Mouse (Mus musculus): ENCODE data around the gene Pkn3. TPM values are rescaled to one million over a fixed set of nuclear protein-coding genes. Genes with fewer than 3 reads are reported as not detected.

Pkn3 gene
- polyA plus RNA-seq (2015; fragmentation: Nextera tagmentation; extraction: Ambion mirVana): 13.5 and 15.9 TPM in 2 replicates

GRCm38 (mm10) chr2:30077502-30078348 lies at the start of gene Pkn3:
Gene Pkn3 (plus strand): TSS chr2:30077684.
- H3K9ac ChIP-seq (replicated peaks; ENCODE audit: low read length): peak within 1 kb of the TSS; percentile 66
- H3K9me3 ChIP-seq (ENCODE audit: low read length): no peaks in the 10 kb centered on the region
- WGBS: 0% methylated on average over 53 of the region's 53 CpGs

GRCm38 (mm10) chr2:30032244-30032846 lies 45.1 kb upstream of the Pkn3 start:
- 62% methylated on average over 11 of the region's 11 CpGs for WGBS
- H3K36me3 ChIP-seq (ENCODE audit: insufficient read depth, low read length): peaks cover 57% of the 10 kb centered on the region
- H3K9ac ChIP-seq (replicated peaks; ENCODE audit: low read length): no peak overlapping the region
- no peak for ATAC-seq (ENCODE audit: low FRiP score, low TSS enrichment)
- no peak overlapping the region for H3K4me2 ChIP-seq (replicated peaks; ENCODE audit: low read depth, low read length)
- H3K4me1 ChIP-seq (ENCODE audit: insufficient read depth, low read length): no peaks in the 10 kb centered on the region
- no peak overlapping the region for H3K4me3 ChIP-seq (ENCODE audit: low read length)
- no peaks in the 10 kb centered on the region for H3K27me3 ChIP-seq (ENCODE audit: insufficient read depth, low read length)
- no peak overlapping the region for H3K27ac ChIP-seq (ENCODE audit: low read length)
- H3K9me3 ChIP-seq (ENCODE audit: low read length): no peaks in the 10 kb centered on the region

More at GRCm38 (mm10) chr2:30077502-30078348, at the start of gene Pkn3:
- Histone ChIP-seq H3K4me2 (replicated peaks; ENCODE audit: low read depth, low read length) (peak within 1 kb of the TSS; percentile 93), H3K27ac (ENCODE audit: low read length) (peak within 1 kb of the TSS; percentile 84), H3K36me3 (ENCODE audit: insufficient read depth, low read length) (peaks cover 12% of the 10 kb centered on the region), H3K4me1 (ENCODE audit: insufficient read depth, low read length) (peaks cover 14% of the 10 kb centered on the region), H3K27me3 (ENCODE audit: insufficient read depth, low read length) (no peaks in the 10 kb centered on the region), H3K4me3 (ENCODE audit: low read length) (peak within 1 kb of the TSS; percentile 63)
- ATAC-seq (ENCODE audit: low FRiP score, low TSS enrichment): peak; percentile 83

DNA sequence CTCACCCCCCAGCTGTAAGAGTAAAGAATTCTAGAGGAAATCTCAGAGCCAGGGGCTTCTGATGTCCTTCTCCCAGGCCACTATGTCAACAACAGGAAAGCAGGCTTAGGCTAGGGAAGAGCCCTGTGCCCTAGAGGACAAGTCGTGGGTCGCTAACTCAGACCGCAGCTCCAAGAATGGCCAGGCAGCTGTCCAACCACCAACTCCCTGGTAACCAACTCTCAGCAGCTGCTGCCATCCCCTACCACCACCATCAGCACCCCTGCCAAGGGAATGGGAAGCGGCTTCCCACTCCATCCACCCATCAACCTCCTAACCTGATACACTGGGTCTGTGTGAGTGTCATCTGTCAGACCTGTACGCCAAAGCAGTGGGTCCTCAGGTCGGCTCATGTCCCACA lies 44.5 kb upstream of the Pkn3 start:
- no peak for ATAC-seq (ENCODE audit: low FRiP score, low TSS enrichment)
- WGBS: 66% methylated on average over 6 of the region's 6 CpGs
- Histone ChIP-seq H3K27me3 (ENCODE audit: insufficient read depth, low read length) (no peaks in the 10 kb centered on the region), H3K36me3 (ENCODE audit: insufficient read depth, low read length) (peaks cover 51% of the 10 kb centered on the region), H3K4me1 (ENCODE audit: insufficient read depth, low read length) (no peaks in the 10 kb centered on the region), H3K9me3 (ENCODE audit: low read length) (no peaks in the 10 kb centered on the region), H3K4me2 (replicated peaks; ENCODE audit: low read depth, low read length) (no peak overlapping the region), H3K9ac (replicated peaks; ENCODE audit: low read length) (no peak overlapping the region), H3K27ac (ENCODE audit: low read length) (no peak overlapping the region), H3K4me3 (ENCODE audit: low read length) (no peak overlapping the region)

DNA sequence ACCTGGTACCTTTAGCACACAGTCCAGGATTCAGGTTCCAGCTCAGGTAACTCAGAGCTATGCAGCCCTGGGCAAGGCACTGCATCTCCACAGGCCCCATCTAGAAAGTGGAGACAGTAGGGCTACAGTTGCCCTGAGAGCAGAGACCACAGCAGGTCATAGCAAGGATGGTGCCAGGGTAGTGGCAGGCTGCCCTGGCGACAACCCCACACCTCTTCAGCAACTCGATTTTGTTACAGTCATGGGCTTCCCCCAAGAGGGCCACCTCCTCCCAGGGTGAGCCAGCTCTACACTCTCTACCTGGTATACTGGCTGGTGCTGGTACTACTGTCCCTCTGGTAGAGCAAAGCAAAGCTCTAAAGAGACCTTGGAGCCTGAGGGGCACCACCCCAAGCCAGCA lies 39.7 kb upstream of the Pkn3 start:
- 86% methylated on average over 2 of the region's 2 CpGs for WGBS
- no peak overlapping the region for H3K9ac ChIP-seq (replicated peaks; ENCODE audit: low read length)
- H3K27me3 ChIP-seq (ENCODE audit: insufficient read depth, low read length): no peaks in the 10 kb centered on the region
- H3K27ac ChIP-seq (ENCODE audit: low read length): no peak overlapping the region
- peaks cover 18% of the 10 kb centered on the region for H3K36me3 ChIP-seq (ENCODE audit: insufficient read depth, low read length)
- ATAC-seq (ENCODE audit: low FRiP score, low TSS enrichment): peak; percentile 33; the same call in 1 of the 2 replicates
- no peaks in the 10 kb centered on the region for H3K9me3 ChIP-seq (ENCODE audit: low read length)
- no peak overlapping the region for H3K4me3 ChIP-seq (ENCODE audit: low read length)
- no peaks in the 10 kb centered on the region; the same call in 1 of the 2 replicates for H3K4me1 ChIP-seq (ENCODE audit: insufficient read depth, low read length)
- H3K4me2 ChIP-seq (replicated peaks; ENCODE audit: low read depth, low read length): no peak overlapping the region

DNA sequence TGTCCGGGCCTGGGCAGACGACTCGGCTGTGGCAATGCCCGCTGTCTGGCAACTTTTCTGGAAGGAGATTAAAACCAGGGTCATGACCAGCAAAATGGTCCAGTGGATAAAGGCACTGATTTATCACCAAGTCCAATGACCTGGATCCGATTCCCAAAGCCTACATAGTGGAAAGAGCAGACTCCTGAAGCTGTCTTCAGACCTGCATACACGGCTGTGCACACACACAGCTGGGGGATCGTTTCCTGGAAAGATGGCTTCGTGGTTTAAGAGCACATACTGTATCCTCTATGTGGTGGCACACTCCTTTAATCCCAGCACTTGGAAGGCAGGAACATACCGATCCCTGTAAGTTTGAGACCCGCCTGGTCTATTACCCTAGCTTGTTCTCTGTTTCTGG lies 39.1 kb upstream of the Pkn3 start:
- Histone ChIP-seq H3K27ac (ENCODE audit: low read length) (0 out of 2 replicates have a peak overlapping the region, but pooled peaks have one; percentile 12), H3K9ac (replicated peaks; ENCODE audit: low read length) (no peak overlapping the region), H3K36me3 (ENCODE audit: insufficient read depth, low read length) (peaks cover 14% of the 10 kb centered on the region; the same call in 1 of the 2 replicates), H3K4me1 (ENCODE audit: insufficient read depth, low read length) (no peaks in the 10 kb centered on the region; the same call in 1 of the 2 replicates), H3K4me2 (replicated peaks; ENCODE audit: low read depth, low read length) (no peak overlapping the region), H3K9me3 (ENCODE audit: low read length) (no peaks in the 10 kb centered on the region), H3K4me3 (ENCODE audit: low read length) (no peak overlapping the region), H3K27me3 (ENCODE audit: insufficient read depth, low read length) (no peaks in the 10 kb centered on the region)
- peak; percentile 44; the same call in 1 of the 2 replicates for ATAC-seq (ENCODE audit: low FRiP score, low TSS enrichment)
- 53% methylated on average over 10 of the region's 10 CpGs for WGBS

DNA sequence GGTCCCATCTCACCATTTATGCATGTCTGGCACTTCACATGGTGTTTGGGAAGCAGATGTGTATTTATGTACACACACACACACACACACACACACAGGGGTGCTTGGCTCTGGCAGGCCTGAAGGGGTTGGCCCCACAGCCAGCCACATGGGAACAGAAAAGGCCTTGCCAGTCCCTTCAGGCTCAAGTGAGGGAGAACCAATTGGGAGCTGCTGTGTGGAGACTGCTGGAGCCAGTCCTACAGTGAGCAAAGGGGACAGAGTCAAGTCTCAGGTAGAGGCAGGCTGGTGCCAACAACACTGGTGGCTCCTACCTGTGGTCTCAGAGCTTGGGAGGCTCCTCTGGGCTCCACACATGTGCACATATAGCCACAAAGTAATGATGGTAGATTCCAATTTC lies 37.8 kb upstream of the Pkn3 start:
- Histone ChIP-seq H3K36me3 (ENCODE audit: insufficient read depth, low read length) (peaks cover 9% of the 10 kb centered on the region; the same call in 1 of the 2 replicates), H3K4me1 (ENCODE audit: insufficient read depth, low read length) (no peaks in the 10 kb centered on the region; the same call in 1 of the 2 replicates), H3K27ac (ENCODE audit: low read length) (no peak overlapping the region), H3K9ac (replicated peaks; ENCODE audit: low read length) (no peak overlapping the region), H3K9me3 (ENCODE audit: low read length) (no peaks in the 10 kb centered on the region), H3K4me3 (ENCODE audit: low read length) (no peak overlapping the region), H3K4me2 (replicated peaks; ENCODE audit: low read depth, low read length) (no peak overlapping the region), H3K27me3 (ENCODE audit: insufficient read depth, low read length) (no peaks in the 10 kb centered on the region)
- no peak for ATAC-seq (ENCODE audit: low FRiP score, low TSS enrichment)

- ATAC-seq (ENCODE audit: low FRiP score, low TSS enrichment): peak; percentile 55
- no peak overlapping the region for H3K27ac ChIP-seq (ENCODE audit: low read length)
- H3K9me3 ChIP-seq (ENCODE audit: low read length): no peaks in the 10 kb centered on the region
- no peak overlapping the region for H3K4me3 ChIP-seq (ENCODE audit: low read length)
- peaks cover 9% of the 10 kb centered on the region; the same call in 1 of the 2 replicates for H3K36me3 ChIP-seq (ENCODE audit: insufficient read depth, low read length)
- H3K27me3 ChIP-seq (ENCODE audit: insufficient read depth, low read length): no peaks in the 10 kb centered on the region
- H3K9ac ChIP-seq (replicated peaks; ENCODE audit: low read length): no peak overlapping the region
- no peaks in the 10 kb centered on the region; the same call in 1 of the 2 replicates for H3K4me1 ChIP-seq (ENCODE audit: insufficient read depth, low read length)
- no peak overlapping the region for H3K4me2 ChIP-seq (replicated peaks; ENCODE audit: low read depth, low read length)
- 9% methylated on average over 4 of the region's 4 CpGs for WGBS
These were observed 35.0 kb upstream of the Pkn3 start for GRCm38 (mm10) chr2:30042445-30042844.

DNA sequence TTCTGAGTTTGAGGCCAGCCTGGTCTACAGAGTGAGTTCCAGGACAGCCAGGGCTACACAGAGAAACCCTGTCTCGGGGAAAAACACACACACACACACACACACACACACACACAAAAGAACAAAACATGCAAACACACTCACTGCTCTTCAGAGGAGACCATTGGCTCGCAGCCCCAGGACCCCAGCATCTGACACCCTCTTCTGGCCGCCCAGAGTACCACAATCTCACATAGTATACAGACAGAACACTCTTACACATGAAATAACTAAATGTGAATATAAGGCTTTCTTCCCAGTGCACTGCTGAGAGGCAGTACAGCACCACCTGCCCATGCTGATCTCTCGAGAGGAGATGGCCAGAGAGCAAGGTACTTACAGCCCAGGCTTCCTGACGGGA lies 32.9 kb upstream of the Pkn3 start:
- WGBS: 92% methylated on average over 5 of the region's 5 CpGs
- ATAC-seq (ENCODE audit: low FRiP score, low TSS enrichment): no peak
- Histone ChIP-seq H3K4me3 (ENCODE audit: low read length) (no peak overlapping the region), H3K4me1 (ENCODE audit: insufficient read depth, low read length) (0 out of 2 replicates have a peak, but pooled peaks cover 3% of the 10 kb centered on the region), H3K36me3 (ENCODE audit: insufficient read depth, low read length) (peaks cover 6% of the 10 kb centered on the region; the same call in 1 of the 2 replicates), H3K4me2 (replicated peaks; ENCODE audit: low read depth, low read length) (no peak overlapping the region), H3K9ac (replicated peaks; ENCODE audit: low read length) (no peak overlapping the region), H3K9me3 (ENCODE audit: low read length) (no peaks in the 10 kb centered on the region), H3K27ac (ENCODE audit: low read length) (no peak overlapping the region), H3K27me3 (ENCODE audit: insufficient read depth, low read length) (no peaks in the 10 kb centered on the region)

DNA sequence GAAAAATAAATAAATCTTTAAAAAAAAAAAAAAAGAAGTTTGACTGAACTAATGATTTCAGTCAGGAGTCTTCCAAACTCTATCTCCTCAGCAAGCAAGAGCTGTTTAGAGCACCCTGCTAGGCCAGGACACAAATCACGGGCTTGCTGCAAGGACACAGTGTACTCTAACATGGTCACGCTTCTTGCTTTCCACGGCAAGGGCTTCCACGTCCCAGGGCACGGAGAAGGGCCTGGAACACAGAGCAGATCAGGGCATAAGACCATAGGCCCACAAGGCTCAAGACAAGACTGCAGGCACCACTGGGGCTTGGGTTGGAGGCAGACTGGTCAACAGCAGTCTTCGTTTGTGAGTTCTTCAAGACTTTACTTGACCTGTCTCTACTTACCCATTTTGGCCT lies 30.4 kb upstream of the Pkn3 start:
- 0 out of 2 replicates have a peak, but pooled peaks cover 3% of the 10 kb centered on the region for H3K4me1 ChIP-seq (ENCODE audit: insufficient read depth, low read length)
- H3K27ac ChIP-seq (ENCODE audit: low read length): no peak overlapping the region
- 90% methylated on average over 6 of the region's 6 CpGs for WGBS
- no peak overlapping the region for H3K4me3 ChIP-seq (ENCODE audit: low read length)
- H3K4me2 ChIP-seq (replicated peaks; ENCODE audit: low read depth, low read length): no peak overlapping the region
- ATAC-seq (ENCODE audit: low FRiP score, low TSS enrichment): no peak
- H3K9ac ChIP-seq (replicated peaks; ENCODE audit: low read length): no peak overlapping the region
- no peaks in the 10 kb centered on the region for H3K9me3 ChIP-seq (ENCODE audit: low read length)
- H3K27me3 ChIP-seq (ENCODE audit: insufficient read depth, low read length): no peaks in the 10 kb centered on the region
- H3K36me3 ChIP-seq (ENCODE audit: insufficient read depth, low read length): no peaks in the 10 kb centered on the region

All from kidney, embryonic 16.5 days (tissue).